Mouse (Mus musculus): ENCODE data around the gene Akap12.

DNA sequence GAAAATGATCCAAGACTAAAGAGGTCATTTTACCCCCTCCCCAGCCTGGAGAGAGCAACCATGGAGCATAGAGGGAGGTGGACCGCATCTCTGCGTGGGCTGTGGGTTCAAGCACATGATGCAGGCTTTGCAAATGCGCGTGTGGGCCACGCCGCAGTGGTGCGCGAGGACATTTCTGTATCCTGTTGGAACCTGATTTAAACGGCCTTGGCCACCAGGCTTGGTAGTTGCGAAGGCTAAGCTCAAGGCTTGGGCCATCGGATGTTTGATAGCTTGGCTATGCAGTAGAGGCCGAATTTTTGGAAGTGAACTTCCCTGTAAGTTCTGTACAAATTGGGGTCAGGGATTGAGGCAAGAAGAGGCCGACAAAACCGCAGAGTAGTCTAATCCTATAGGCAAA, 81.4 kb downstream of the Akap12 start:
- TF ChIP-seq POLR2A (IDR thresholded peaks at IDR 0.05; ENCODE audit: insufficient read depth, low read depth, low read length) (no peak), CTCF (IDR thresholded peaks at IDR 0.05; ENCODE audit: insufficient read depth, low read depth, low read length) (no peak)

Data from olfactory bulb, adult 2 months (tissue).